Mouse (Mus musculus): ENCODE measurements around the gene Tst.

Tst gene

DNA sequence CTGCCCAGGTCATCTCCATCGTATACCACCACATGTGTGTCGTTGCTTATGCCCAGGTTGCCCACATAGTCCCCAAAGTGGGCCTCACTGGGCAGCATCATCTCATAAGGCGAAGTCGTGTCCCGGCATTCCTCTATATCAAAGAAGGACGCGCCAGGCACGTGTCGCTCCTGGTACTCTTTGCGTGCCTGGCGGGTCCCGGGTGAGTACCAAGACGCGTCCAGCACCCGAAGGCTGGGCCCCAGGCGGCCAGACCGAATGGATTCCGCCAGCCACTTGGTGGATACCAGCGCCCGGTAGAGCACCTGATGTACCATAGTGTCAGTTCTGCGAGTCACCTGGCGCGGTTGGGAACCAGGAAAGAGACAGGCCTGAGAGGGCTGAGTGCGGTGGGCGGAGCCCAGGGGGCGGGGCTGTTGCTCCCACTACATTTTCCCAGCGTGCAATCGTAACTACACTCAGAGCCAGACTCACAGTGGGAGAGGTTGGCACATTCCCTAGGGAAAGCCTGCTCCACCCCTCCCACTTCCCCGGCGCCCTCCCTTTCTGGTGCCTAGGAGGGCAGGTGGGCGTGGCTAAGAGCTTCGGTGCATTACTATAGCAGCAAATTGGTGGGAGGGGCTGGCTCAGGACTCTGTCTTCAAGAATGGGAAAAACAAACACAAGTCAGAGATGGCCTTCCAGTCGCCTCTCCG, at the start of gene Tst:
TSS of gene Tst (minus strand) at position 391 of the 695 bp plus-strand sequence.
- peak; percentile 94 for DNase-seq (ENCODE audit: extremely low read depth, insufficient read length, low spot score)

DNA sequence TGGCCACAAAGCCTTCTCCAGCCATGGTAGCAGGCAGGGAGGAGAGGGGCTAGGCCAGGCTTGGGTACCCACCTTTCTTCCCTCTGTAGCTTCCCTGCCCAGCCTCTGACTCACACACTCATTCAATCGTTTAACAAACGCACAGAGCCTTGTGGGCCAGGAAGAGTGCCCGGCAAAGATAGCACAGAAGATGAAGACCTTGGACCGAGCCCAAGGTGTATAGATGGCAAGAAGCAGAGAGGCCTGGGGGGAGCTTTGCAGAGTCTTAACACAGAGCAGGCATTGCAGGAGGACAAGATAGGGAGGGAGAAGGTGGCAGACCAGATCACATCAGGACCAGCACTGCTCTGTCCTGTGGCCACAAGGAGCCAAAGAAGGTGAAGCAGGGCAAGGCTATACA, 49.5 kb upstream of the Tst start:
- DNase-seq (ENCODE audit: extremely low read depth, insufficient read length, low spot score), result no peak

DNA sequence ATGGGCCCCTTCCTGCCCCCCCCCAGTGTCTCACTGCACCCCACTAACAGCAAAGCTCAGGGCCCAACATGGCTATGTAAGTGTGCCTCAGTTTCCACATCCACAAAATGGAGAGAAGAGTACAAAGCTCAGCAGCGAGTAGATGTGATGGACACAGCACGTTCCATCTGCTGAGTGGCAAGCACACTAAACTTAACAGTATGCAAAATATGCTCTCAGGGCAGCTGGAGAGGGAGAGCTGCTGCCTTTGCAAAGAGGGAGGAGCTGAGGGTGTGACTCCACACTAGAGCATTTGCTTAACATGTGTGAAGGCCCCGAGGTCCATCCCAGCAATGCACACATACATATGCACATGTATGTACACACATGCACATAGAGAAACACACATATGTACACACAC, 47.2 kb upstream of the Tst start:
- DNase-seq (ENCODE audit: extremely low read depth, insufficient read length, low spot score), result no peak

GRCm38 (mm10) chr15:78451201-78451600, 45.5 kb upstream of the Tst start:
- DNase-seq (ENCODE audit: extremely low read depth, insufficient read length, low spot score), result no peak

DNA sequence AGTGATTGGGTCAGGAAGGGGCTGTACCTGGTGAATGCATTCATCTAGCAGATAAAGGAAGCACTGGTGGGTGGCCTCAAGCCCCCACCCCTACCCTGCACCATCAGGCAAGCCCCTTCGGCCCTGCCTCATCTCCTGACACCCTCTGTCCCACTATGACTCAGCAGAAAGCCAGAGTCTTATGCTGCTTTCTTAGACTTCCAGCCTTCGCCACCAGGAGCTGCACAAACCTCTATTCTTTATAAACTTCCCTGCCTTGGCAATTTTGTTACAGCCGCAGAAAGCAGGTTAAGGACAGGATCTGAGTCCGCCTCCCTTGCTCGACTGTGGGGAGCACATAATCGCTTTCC, 44.7 kb upstream of the Tst start:
- DNase-seq (ENCODE audit: extremely low read depth, insufficient read length, low spot score), result no peak

GRCm38 (mm10) chr15:78449694-78450418, 44.1 kb upstream of the Tst start:
- peak; percentile 90 for DNase-seq (ENCODE audit: extremely low read depth, insufficient read length, low spot score)

DNA sequence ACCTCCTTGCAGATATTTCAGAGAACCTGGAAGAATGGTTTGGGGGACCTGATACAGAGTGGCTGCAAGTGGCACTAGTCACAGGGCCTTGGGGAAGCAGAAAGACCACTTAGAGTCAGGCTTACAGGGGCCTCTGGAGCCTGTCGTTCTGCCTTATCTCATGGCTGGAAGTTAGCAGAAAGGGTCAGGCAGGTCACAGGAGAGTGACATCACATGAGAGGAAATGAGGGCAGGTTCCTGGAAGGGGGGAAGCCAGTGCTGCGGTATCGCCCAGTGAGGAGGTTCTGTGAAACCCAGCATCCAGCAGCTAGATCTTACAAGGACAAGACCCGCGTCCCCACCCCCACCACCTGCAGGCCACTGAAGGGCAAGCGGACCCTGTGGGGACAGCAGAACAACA, 43.4 kb upstream of the Tst start:
- peak; percentile 41 for DNase-seq (ENCODE audit: extremely low read depth, insufficient read length, low spot score)

GRCm38 (mm10) chr15:78447746-78448535, 42.2 kb upstream of the Tst start:
- peak; percentile 83 for DNase-seq (ENCODE audit: extremely low read depth, insufficient read length, low spot score)

DNA sequence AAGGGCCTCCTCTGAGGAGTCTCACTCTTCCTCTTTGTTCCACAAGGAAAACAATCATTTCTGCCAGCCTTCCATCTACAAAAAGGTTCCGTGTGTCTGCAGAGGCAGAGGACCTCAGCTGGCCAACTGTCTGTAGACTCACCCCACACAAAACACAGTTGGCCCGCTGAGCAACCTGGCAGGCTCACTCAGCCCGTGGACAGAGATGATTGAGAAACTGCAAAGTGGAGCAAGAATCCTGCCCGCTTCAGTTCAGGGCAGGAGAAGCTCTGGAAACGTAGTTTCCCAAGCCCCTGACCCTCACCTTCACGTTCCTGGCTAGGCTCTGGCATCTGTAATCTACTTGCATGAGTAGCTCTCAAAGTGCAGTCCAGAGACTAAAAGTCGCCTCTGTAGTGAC, 41.4 kb upstream of the Tst start:
- no peak for DNase-seq (ENCODE audit: extremely low read depth, insufficient read length, low spot score)

- no peak for DNase-seq (ENCODE audit: extremely low read depth, insufficient read length, low spot score)
Observed at GRCm38 (mm10) chr15:78443857-78444256, 38.1 kb upstream of the Tst start.

GRCm38 (mm10) chr15:78442231-78442630, 36.5 kb upstream of the Tst start:
- no peak for DNase-seq (ENCODE audit: extremely low read depth, insufficient read length, low spot score)

DNA sequence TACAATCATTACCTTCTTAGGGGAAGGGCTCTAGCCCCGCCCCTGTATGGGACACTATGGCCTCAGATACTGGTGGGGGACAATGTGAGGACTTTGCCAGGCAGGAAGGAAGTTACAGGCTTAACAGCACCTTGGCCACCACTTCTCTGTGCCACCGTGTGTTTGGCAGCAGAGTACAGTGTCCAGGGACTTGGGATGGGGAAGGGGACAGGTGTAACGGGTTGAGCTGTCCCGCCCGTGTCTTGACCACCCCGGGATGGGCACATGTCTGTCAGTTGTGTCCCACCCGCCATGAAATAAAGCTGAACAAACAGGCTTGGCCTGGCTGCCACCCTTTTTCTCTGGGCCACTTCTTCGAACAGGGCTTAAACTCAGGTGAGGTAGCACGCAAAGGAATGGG, 33.3 kb upstream of the Tst start:
- DNase-seq (ENCODE audit: extremely low read depth, insufficient read length, low spot score), result no peak

DNA sequence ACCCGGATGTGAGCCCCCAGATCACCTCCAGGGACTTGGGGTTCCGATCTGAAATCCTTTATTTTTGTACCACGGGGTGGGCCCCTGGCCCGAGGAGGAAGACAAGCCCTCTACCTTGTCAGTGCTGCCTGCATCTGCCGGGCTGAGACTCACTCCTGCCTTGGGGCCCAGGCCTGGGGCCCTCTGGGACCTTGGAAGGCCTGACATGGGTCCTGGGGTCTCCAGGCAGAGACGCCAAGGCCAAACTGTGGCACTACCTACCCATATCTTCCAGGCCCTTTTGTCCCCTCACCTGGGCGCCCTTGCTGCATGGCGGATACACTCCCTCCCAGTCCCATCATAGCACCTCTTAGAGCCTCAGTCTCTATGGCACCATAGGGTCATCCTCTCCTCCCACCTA, 32.8 kb upstream of the Tst start:
- DNase-seq (ENCODE audit: extremely low read depth, insufficient read length, low spot score), result no peak

DNA sequence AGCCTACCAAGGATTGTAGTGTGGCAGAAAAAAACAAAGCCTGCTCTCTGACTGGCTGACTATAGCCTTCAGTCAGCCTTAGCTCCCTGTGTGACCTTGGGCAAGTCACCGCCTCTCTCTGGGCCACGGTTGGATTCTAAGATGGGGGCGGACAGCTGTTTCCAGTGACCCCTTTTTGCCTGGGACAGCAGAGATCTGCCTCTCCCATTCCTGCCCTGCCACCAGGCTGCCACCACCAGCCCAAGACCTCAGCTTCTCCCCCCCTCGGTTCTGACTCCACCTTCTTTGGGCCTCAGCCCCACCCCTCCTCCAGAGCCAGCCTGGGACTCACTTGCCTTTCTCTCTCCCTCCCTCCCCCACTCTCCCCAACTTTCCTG, 32.3 kb upstream of the Tst start:
- DNase-seq (ENCODE audit: extremely low read depth, insufficient read length, low spot score), result no peak

GRCm38 (mm10) chr15:78437237-78438017, 31.7 kb upstream of the Tst start:
- no peak for DNase-seq (ENCODE audit: extremely low read depth, insufficient read length, low spot score)

GRCm38 (mm10) chr15:78436380-78437192, 30.9 kb upstream of the Tst start:
- DNase-seq (ENCODE audit: extremely low read depth, insufficient read length, low spot score), result peak; percentile 70

- no peak for DNase-seq (ENCODE audit: extremely low read depth, insufficient read length, low spot score)
Observed at GRCm38 (mm10) chr15:78435681-78436080, 30.0 kb upstream of the Tst start.

- no peak for DNase-seq (ENCODE audit: extremely low read depth, insufficient read length, low spot score)
Observed at GRCm38 (mm10) chr15:78434896-78435520, 29.3 kb upstream of the Tst start.

- no peak for DNase-seq (ENCODE audit: extremely low read depth, insufficient read length, low spot score)
Observed at GRCm38 (mm10) chr15:78431541-78432121, 25.9 kb upstream of the Tst start.

All from 3134 (cell line).